Mouse (Mus musculus): ENCODE measurements around the gene Myo10.

- no peak for TF ChIP-seq CTCF (IDR thresholded peaks at IDR 0.05; ENCODE audit: low read depth, low read length)
- TF ChIP-seq POLR2A (IDR thresholded peaks at IDR 0.05; ENCODE audit: extremely low read depth, insufficient read depth, low read length), result no peak
Observed at GRCm38 (mm10) chr15:25639217-25639616, 16.9 kb downstream of the Myo10 start.

All from liver, adult 2 months (tissue).